Mouse (Mus musculus) midbrain, embryonic 14.5 days (tissue): Measurements from ENCODE around the gene Aff3. TPM values are rescaled to one million over a fixed set of nuclear protein-coding genes. Genes with fewer than 3 reads are reported as not detected.

ENCODE experiments used
- ATAC-seq: fragments of 200-750 bp; cut with Nextera tagmentation; 2 replicates; pipeline ENCODE4 v1.8.0; 2017; ENCODE audit warnings: moderate number of reproducible peaks, moderate library complexity; ENCODE audit not compliant: low FRiP score, low TSS enrichment
- DNase-seq: peaks from one replicate; pipeline ENCODE4 v3.0.0-alpha.2; 2015
- H3K27ac ChIP-seq: fragments of 300-500 bp; sonication (generic); replicated peaks from 2 replicates; pipeline ENCODE4 v1.5.1; 2014; ENCODE audit warnings: mild to moderate bottlenecking, low read depth, low read length, moderate library complexity
- H3K27me3 ChIP-seq: fragments of 300-500 bp; sonication (generic); 2 replicates; pipeline ENCODE4 v1.6.1; 2014; ENCODE audit warnings: low read length, control low read depth, mixed read lengths; ENCODE audit not compliant: control insufficient read depth, insufficient read depth
- H3K36me3 ChIP-seq: fragments of 300-500 bp; sonication (generic); 2 replicates; pipeline ENCODE4 v1.6.1; 2014; ENCODE audit warnings: low read length, control low read depth; ENCODE audit not compliant: control insufficient read depth, insufficient read depth
- H3K4me1 ChIP-seq: fragments of 300-500 bp; sonication (generic); 2 replicates; pipeline ENCODE4 v1.6.1; 2014; ENCODE audit warnings: mild to moderate bottlenecking, antibody characterized with exemption, low read length, control low read depth; ENCODE audit not compliant: control insufficient read depth, insufficient read depth
- H3K4me2 ChIP-seq: fragments of 300-500 bp; sonication (generic); 2 replicates; pipeline ENCODE4 v1.6.1; 2014; ENCODE audit warnings: mild to moderate bottlenecking, low read length, moderate library complexity
- H3K4me3 ChIP-seq: fragments of 300-500 bp; sonication (generic); replicated peaks from 2 replicates; pipeline ENCODE4 v1.5.1; 2014; ENCODE audit warnings: low read depth, low read length
- H3K9ac ChIP-seq: fragments of 300-500 bp; sonication (generic); replicated peaks from 2 replicates; pipeline ENCODE4 v1.6.1; 2014; ENCODE audit warnings: mild to moderate bottlenecking, low read length, moderate library complexity
- H3K9me3 ChIP-seq: fragments of 300-500 bp; sonication (generic); 2 replicates; pipeline ENCODE4 v1.6.1; 2016; ENCODE audit warnings: low read length, control low read depth, mixed read lengths; ENCODE audit not compliant: control insufficient read depth
- WGBS: fragments of 180-500 bp; shearing (Covaris S2); extraction: QIAGEN DNeasy Blood & Tissue Kit; methylation state at CpG from one replicate; pipeline ENCODE4 v1.1.7; 2014; 5-methylcytosine and 5-hydroxymethylcytosine counted together
- polyA plus RNA-seq: library from polyadenylated mRNA; unstranded; fragments of >200 nt; fragmentation: Nextera tagmentation; extraction: Ambion mirVana; gene quantifications from 2 replicates; pipeline ENCODE4 v1.2.1, GENCODE M21; 2014

Gene Aff3
- polyA plus RNA-seq, 1 experiment from 2014 or later: 20.3 TPM

GRCm38 (mm10) chr1:38665611-38666010 lies 856 bp upstream of the Aff3 start:
- H3K9me3 ChIP-seq: no peaks in the 10 kb centered on the region
- no peaks in the 10 kb centered on the region for H3K4me1 ChIP-seq
- H3K27ac ChIP-seq: no peak overlapping the region
- H3K4me3 ChIP-seq: no peak overlapping the region
- DNase-seq: no peak
- H3K4me2 ChIP-seq: no peak overlapping the region
- no peak overlapping the region for H3K9ac ChIP-seq
- H3K36me3 ChIP-seq: no peaks in the 10 kb centered on the region
- ATAC-seq: no peak
- H3K27me3 ChIP-seq: no peaks in the 10 kb centered on the region
- 90% methylated on average over 1 of the region's 1 CpGs for WGBS

DNA sequence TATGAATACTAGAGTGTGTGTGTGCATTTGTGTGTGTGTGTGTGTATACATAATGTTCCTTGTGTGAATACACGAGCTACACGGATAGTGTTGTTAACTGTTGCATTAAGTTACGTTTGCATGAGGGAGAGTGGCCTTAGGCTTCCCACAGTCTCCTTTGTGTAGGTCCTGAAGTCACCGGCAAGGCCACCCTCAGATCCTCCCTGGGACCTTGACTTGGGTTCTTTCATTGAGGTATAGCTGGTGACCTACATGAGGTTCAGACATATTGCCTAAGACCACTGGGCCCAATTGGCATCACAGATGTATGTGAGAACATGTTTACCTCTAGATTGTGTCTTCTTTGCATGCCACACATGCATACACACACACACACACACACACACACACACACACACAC lies 494 bp downstream of the Aff3 start:
- 90% methylated on average over 4 of the region's 4 CpGs for WGBS
- Histone ChIP-seq H3K27me3 (no peaks in the 10 kb centered on the region), H3K27ac (no peak overlapping the region), H3K9ac (no peak overlapping the region), H3K4me3 (no peak overlapping the region), H3K4me1 (no peaks in the 10 kb centered on the region), H3K9me3 (no peaks in the 10 kb centered on the region), H3K36me3 (no peaks in the 10 kb centered on the region), H3K4me2 (no peak overlapping the region)
- ATAC-seq (no peak), DNase-seq (no peak)

- H3K4me1 ChIP-seq: no peaks in the 10 kb centered on the region
- H3K27ac ChIP-seq: no peak overlapping the region
- H3K4me3 ChIP-seq: no peak overlapping the region
- H3K4me2 ChIP-seq: no peak overlapping the region
- no peak for ATAC-seq
- DNase-seq: no peak
- H3K27me3 ChIP-seq: no peaks in the 10 kb centered on the region
- 85% methylated on average over 3 of the region's 3 CpGs for WGBS
- no peaks in the 10 kb centered on the region for H3K9me3 ChIP-seq
- H3K36me3 ChIP-seq: no peaks in the 10 kb centered on the region
- H3K9ac ChIP-seq: no peak overlapping the region
These were observed 2.0 kb downstream of the Aff3 start for GRCm38 (mm10) chr1:38662616-38663193.

DNA sequence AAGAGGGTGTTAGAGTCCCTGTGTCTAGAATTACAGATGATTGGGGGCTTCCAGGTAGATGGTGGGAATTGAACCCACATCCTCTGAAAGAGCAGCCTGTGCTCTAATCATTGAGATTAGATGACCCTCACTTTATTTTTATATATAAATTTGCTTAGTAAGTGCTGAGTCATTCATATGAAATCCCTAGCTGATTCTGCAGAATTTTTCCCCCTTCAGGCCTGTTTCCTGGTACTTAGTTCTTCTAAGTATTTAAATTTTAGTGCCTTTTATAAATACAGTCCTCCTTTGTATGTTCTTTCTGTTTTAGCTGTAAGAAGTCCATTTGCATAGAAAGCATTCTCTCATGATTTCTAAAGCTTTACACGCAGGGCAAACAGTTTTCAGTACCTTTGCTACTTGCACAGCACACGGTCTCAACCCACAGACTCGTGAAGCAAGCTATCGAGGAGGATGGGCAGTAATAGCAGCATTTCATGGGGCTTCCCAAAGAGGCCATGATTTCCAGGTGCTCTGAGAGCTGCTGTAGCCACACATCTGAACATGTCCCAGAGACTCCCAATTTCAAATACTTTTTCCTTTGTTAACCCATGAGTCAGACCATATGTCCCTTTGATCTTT lies 5.7 kb downstream of the Aff3 start:
- no peak overlapping the region for H3K9ac ChIP-seq
- no peak for ATAC-seq
- no peak overlapping the region for H3K27ac ChIP-seq
- no peaks in the 10 kb centered on the region for H3K9me3 ChIP-seq
- no peak overlapping the region for H3K4me2 ChIP-seq
- DNase-seq: no peak
- WGBS: 87% methylated on average over 4 of the region's 4 CpGs
- no peaks in the 10 kb centered on the region for H3K36me3 ChIP-seq
- H3K27me3 ChIP-seq: no peaks in the 10 kb centered on the region
- no peaks in the 10 kb centered on the region for H3K4me1 ChIP-seq
- H3K4me3 ChIP-seq: no peak overlapping the region

DNA sequence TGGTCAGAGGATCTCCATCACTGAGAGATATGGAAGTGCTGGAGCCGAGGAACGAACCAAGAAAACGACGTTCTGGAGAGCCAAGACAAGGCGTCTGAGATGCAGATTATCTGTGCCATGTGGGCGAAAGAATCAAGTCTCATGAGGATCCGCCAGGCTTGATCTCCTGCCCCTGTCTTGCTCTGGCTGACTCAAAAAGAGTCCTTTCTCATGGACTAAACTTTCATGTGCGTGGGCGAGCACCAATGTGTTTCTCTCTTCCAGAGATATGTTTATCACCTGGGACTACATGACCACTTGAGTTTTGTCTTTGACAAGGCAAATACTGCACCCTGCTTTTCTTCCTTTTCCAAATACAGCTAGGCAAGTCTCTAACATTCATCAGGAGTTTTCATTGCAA lies 6.4 kb downstream of the Aff3 start:
- Histone ChIP-seq H3K4me2 (no peak overlapping the region), H3K9me3 (no peaks in the 10 kb centered on the region), H3K27ac (no peak overlapping the region), H3K4me3 (no peak overlapping the region), H3K9ac (no peak overlapping the region), H3K27me3 (no peaks in the 10 kb centered on the region), H3K36me3 (no peaks in the 10 kb centered on the region), H3K4me1 (no peaks in the 10 kb centered on the region)
- DNase-seq: no peak
- no peak for ATAC-seq
- 92% methylated on average over 9 of the region's 9 CpGs for WGBS

GRCm38 (mm10) chr1:38657606-38658005 lies 7.1 kb downstream of the Aff3 start:
- DNase-seq: no peak
- no peak for ATAC-seq
- Histone ChIP-seq H3K9ac (no peak overlapping the region), H3K4me2 (no peak overlapping the region), H3K4me3 (no peak overlapping the region), H3K9me3 (no peaks in the 10 kb centered on the region), H3K36me3 (no peaks in the 10 kb centered on the region), H3K4me1 (no peaks in the 10 kb centered on the region), H3K27me3 (no peaks in the 10 kb centered on the region), H3K27ac (no peak overlapping the region)
- 84% methylated on average over 7 of the region's 7 CpGs for WGBS

DNA sequence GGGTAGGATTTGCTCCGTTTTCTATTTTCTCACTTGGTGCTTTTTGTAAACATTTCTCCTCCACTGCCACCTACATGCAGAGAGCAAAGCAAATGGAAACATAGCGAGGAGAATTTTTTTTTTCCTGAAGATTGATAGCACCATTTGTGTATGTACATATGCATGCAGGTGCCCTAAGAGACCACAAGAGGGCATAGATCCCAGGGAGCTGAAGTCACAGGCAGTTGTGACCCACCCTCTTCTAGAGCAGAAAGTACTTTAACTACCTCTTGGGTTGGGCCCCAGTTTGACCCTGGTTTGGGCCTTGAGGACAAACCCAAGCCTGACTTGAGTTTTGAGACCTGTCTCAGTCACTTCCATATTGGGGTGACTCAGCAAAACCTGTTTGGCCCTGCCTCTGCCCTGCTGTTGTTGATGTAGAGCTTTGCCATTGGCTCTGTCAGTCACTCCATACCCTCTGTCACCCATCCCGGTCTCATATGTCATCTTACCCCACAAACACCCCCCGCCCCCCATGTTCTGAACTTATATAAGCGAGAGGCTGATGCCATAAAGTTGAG lies 9.7 kb downstream of the Aff3 start:
- Histone ChIP-seq H3K27ac (no peak overlapping the region), H3K9ac (no peak overlapping the region), H3K27me3 (no peaks in the 10 kb centered on the region), H3K36me3 (no peaks in the 10 kb centered on the region), H3K9me3 (no peaks in the 10 kb centered on the region), H3K4me3 (no peak overlapping the region), H3K4me1 (no peaks in the 10 kb centered on the region), H3K4me2 (no peak overlapping the region)
- no peak for DNase-seq
- ATAC-seq: no peak
- WGBS: 94% methylated on average over 5 of the region's 5 CpGs

DNA sequence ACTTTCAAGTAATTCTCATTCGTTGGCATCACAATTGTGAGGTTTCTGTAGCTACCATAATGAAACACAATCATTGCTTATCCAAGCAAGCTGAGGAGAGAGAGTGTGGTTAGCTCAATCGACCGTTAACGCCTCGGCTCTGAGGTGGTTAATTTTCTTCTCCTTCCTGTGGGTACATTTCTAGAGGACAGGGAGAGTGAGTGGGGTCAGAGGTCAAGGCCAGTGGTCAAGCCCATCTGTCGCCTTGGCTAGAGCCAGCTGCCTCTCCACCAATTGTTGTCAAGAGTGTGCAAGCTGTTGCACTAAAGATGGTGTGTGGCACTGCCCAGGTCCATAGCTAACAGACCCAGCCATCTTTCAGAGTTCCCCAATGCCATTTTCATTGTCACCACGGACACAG lies 14.7 kb downstream of the Aff3 start:
- H3K27ac ChIP-seq: no peak overlapping the region
- H3K36me3 ChIP-seq: no peaks in the 10 kb centered on the region
- no peak for DNase-seq
- no peak overlapping the region for H3K4me2 ChIP-seq
- 79% methylated on average over 7 of the region's 7 CpGs for WGBS
- no peak overlapping the region for H3K9ac ChIP-seq
- H3K4me3 ChIP-seq: no peak overlapping the region
- H3K27me3 ChIP-seq: no peaks in the 10 kb centered on the region
- no peaks in the 10 kb centered on the region for H3K9me3 ChIP-seq
- H3K4me1 ChIP-seq: no peaks in the 10 kb centered on the region
- ATAC-seq: no peak

- Histone ChIP-seq H3K27me3 (no peaks in the 10 kb centered on the region), H3K4me3 (no peak overlapping the region), H3K27ac (no peak overlapping the region), H3K9ac (no peak overlapping the region), H3K9me3 (no peaks in the 10 kb centered on the region), H3K4me2 (no peak overlapping the region), H3K36me3 (no peaks in the 10 kb centered on the region), H3K4me1 (no peaks in the 10 kb centered on the region)
- WGBS: 78% methylated on average over 3 of the region's 3 CpGs
- DNase-seq (no peak), ATAC-seq (no peak)
These were observed 15.6 kb downstream of the Aff3 start for GRCm38 (mm10) chr1:38649174-38649573.
